In genomic region chr19:3550101-3550500, GRCm38 (mm10) we compare ENCODE assay signal across 16 mouse cellular contexts.
"Had no signal": no experiment of that assay in that cellular context is flagged by ENCODE, and none has a peak within 500 bp of the region (broad histone marks: within the 10 kb centered on the region; RNA-seq: fewer than 3 reads in every experiment).

No protein-coding gene starts in this region.

- H3K36me3 ChIP-seq: neural tube, embryonic 13.5 days; neural tube, embryonic 15.5 days; stomach, embryonic 15.5 days had no signal

- DNase-seq: retina, postnatal 1 day; right cerebral cortex, adult 18-20 months; right cerebral cortex, postnatal 14 days; right cerebral cortex, postnatal 25 days; right cerebral cortex, postnatal 4 days; spleen, adult 18-20 months; thymus, adult 18-20 months; thymus, adult 2 months; thymus, postnatal 14 days; thymus, postnatal 25 days; thymus, postnatal 36 days; thymus, postnatal 4 days had no signal

- H3K27me3 ChIP-seq: neural tube, embryonic 13.5 days; neural tube, embryonic 15.5 days; stomach, embryonic 15.5 days had no signal

- H3K9ac ChIP-seq: neural tube, embryonic 13.5 days; neural tube, embryonic 15.5 days; stomach, embryonic 15.5 days had no signal

- H3K27ac ChIP-seq: neural tube, embryonic 13.5 days; neural tube, embryonic 15.5 days; stomach, embryonic 15.5 days; stomach, postnatal 0 days had no signal

- H3K4me3 ChIP-seq: neural tube, embryonic 13.5 days; neural tube, embryonic 15.5 days; stomach, embryonic 15.5 days had no signal

- H3K9me3 ChIP-seq: neural tube, embryonic 13.5 days; neural tube, embryonic 15.5 days; stomach, embryonic 15.5 days had no signal

- H3K4me2 ChIP-seq: neural tube, embryonic 13.5 days; neural tube, embryonic 15.5 days; stomach, embryonic 15.5 days had no signal
